In the genomic region with DNA sequence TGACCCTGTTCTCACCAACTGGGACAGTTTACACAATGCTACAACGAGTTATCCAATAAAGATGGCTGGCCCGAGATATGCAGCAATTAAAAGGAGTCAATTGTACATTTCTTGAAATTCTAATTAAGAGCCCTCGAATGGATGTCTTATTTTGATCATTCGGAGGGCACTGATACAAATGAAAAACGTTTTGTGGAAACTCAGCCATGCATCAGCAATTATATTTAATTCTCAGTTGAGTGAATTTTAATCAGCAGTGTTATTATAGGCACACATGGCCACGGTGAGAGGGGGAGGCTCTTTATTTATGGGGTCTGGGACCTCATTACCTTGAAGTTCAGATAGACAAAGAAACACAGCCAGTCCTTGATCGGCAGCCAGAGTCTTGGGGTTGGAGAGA, we compare ENCODE assay signal across 24 mouse cellular contexts.
DNase-seq lines count a peak whose midpoint lies in the region; ATAC-seq and TF ChIP-seq lines count a peak whose summit lies in the region.
"Had no signal": no experiment of that assay in that cellular context is flagged by ENCODE, and none has a peak within 500 bp of the region (broad histone marks: within the 10 kb centered on the region; RNA-seq: fewer than 3 reads in every experiment).

No protein-coding gene starts in this region.

- no peak overlapping the region for H3K4me3 ChIP-seq in forebrain, embryonic 14.5 days (ENCODE audit: low read depth, low read length)
- no peak overlapping the region for H3K4me3 ChIP-seq in forebrain, embryonic 12.5 days (replicated peaks)
- H3K4me3 ChIP-seq in embryonic facial prominence, embryonic 10.5 days: no peak overlapping the region

- H3K9ac ChIP-seq in forebrain, embryonic 14.5 days (ENCODE audit: low read length): no peak overlapping the region
- no peak overlapping the region for H3K9ac ChIP-seq in forebrain, embryonic 12.5 days

- peaks cover 5% of the 10 kb centered on the region; the same call in 1 of the 2 replicates for H3K4me1 ChIP-seq in forebrain, embryonic 14.5 days (ENCODE audit: control insufficient read depth, insufficient read depth, low read length)
- peaks cover 15% of the 10 kb centered on the region for H3K4me1 ChIP-seq in forebrain, embryonic 12.5 days
- peaks cover 10% of the 10 kb centered on the region; the same call in 1 of the 2 replicates for H3K4me1 ChIP-seq in embryonic facial prominence, embryonic 10.5 days

- H3K27ac ChIP-seq in forebrain, embryonic 14.5 days (ENCODE audit: low read depth, low read length): no peak overlapping the region
- H3K27ac ChIP-seq in forebrain, embryonic 12.5 days: no peak overlapping the region
- no peak overlapping the region for H3K27ac ChIP-seq in embryonic facial prominence, embryonic 10.5 days (replicated peaks)

- H3K36me3 ChIP-seq in forebrain, embryonic 14.5 days (ENCODE audit: control insufficient read depth, insufficient read depth, low read length): no peaks in the 10 kb centered on the region
- no peaks in the 10 kb centered on the region for H3K36me3 ChIP-seq in forebrain, embryonic 12.5 days (replicated peaks)
- no peaks in the 10 kb centered on the region for H3K36me3 ChIP-seq in embryonic facial prominence, embryonic 10.5 days (replicated peaks)
- H3K36me3 ChIP-seq: G1E had no signal

- no peak overlapping the region for H3K4me2 ChIP-seq in forebrain, embryonic 14.5 days (ENCODE audit: low read length)
- no peak overlapping the region for H3K4me2 ChIP-seq in forebrain, embryonic 12.5 days

- 11% methylated on average over 7 of the region's 7 CpGs for WGBS in forebrain, embryonic 14.5 days
- 34% methylated on average over 7 of the region's 7 CpGs for WGBS in forebrain, embryonic 12.5 days
- WGBS in embryonic facial prominence, embryonic 10.5 days: 80% methylated on average over 7 of the region's 7 CpGs

- TF ChIP-seq CTCF in brain, embryonic 14.5 days (IDR thresholded peaks at IDR 0.05; ENCODE audit: borderline replicate concordance, extremely low read depth, insufficient read depth, insufficient read length): no peak

- no peaks in the 10 kb centered on the region for H3K9me3 ChIP-seq in forebrain, embryonic 14.5 days (replicated peaks; ENCODE audit: control insufficient read depth, low read length)
- H3K9me3 ChIP-seq in forebrain, embryonic 12.5 days: 0 out of 2 replicates have a peak, but pooled peaks cover 4% of the 10 kb centered on the region
- 0 out of 2 replicates have a peak, but pooled peaks cover 4% of the 10 kb centered on the region for H3K9me3 ChIP-seq in embryonic facial prominence, embryonic 10.5 days

- ATAC-seq in forebrain, embryonic 14.5 days: peak; percentile 32; the same call in 1 of the 2 replicates
- no peak for ATAC-seq in forebrain, embryonic 12.5 days (ENCODE audit: low FRiP score)
- ATAC-seq: activated CD4-positive, CD25-positive, alpha-beta regulatory T cell, adult 4 months; CD4-positive, CD25-positive, alpha-beta regulatory T cell, adult 4 months; Patski had no signal

- peak; percentile 61 for DNase-seq in forebrain, embryonic 14.5 days (ENCODE audit: low spot score)
- peak; percentile 85 for DNase-seq in retina, postnatal 1 day
- DNase-seq in retina, embryonic 14.5 days (ENCODE audit: low spot score): no peak
- peak; percentile 75 for DNase-seq in Muller cell, postnatal 12 days (ENCODE audit: inconsistent ontology term)
- DNase-seq in brain, embryonic 14.5 days (ENCODE audit: low read depth): peak; percentile 78
- no peak for DNase-seq in embryonic facial prominence, embryonic 10.5 days (ENCODE audit: low spot score)
- DNase-seq in thymus, postnatal 14 days: no peak
- DNase-seq: adrenal gland, adult 2 months; adrenal gland, adult 8-10 months; adrenal gland, postnatal 10 days; adrenal gland, postnatal 14 days; adrenal gland, postnatal 25 days; adrenal gland, postnatal 36 days; B cell, adult 2 months; cerebellum, adult 11 months; cerebellum, adult 11-12 months; cerebellum, adult 18-20 months; cerebellum, adult 2 months had no signal

- no peaks in the 10 kb centered on the region for H3K27me3 ChIP-seq in forebrain, embryonic 14.5 days (replicated peaks; ENCODE audit: control insufficient read depth, insufficient read depth, low read length)
- peaks cover 4% of the 10 kb centered on the region; the same call in 1 of the 2 replicates for H3K27me3 ChIP-seq in forebrain, embryonic 12.5 days
- H3K27me3 ChIP-seq in embryonic facial prominence, embryonic 10.5 days (replicated peaks; ENCODE audit: low read depth, poor library complexity, severe bottlenecking): no peaks in the 10 kb centered on the region
- H3K27me3 ChIP-seq: CH12.LX, Patski had no signal

- no peak for TF ChIP-seq POLR2A in brain, embryonic 14.5 days (IDR thresholded peaks at IDR 0.05; ENCODE audit: borderline replicate concordance, extremely low read depth, insufficient read depth, insufficient read length, poor library complexity, severe bottlenecking)

Comparison
In these comparisons a context has a peak if more than half of its experiments do, and no peak if none do; other contexts are left out.
1. DNase-seq: peak in forebrain, embryonic 14.5 days (single experiment), retina, postnatal 1 day (single experiment), Muller cell, postnatal 12 days (single experiment) and brain, embryonic 14.5 days (single experiment); none in retina, embryonic 14.5 days (single experiment), embryonic facial prominence, embryonic 10.5 days (single experiment) and thymus, postnatal 14 days (single experiment).